Mouse (Mus musculus): ENCODE measurements around the gene Cnn3. TPM values are rescaled to one million over a fixed set of nuclear protein-coding genes. Genes with fewer than 3 reads are reported as not detected.

Gene Cnn3
- polyA plus RNA-seq (2015; fragmentation: Nextera tagmentation; extraction: Ambion mirVana), result 334 and 375 TPM in 2 replicates

- Histone ChIP-seq H3K27me3 (replicated peaks; ENCODE audit: control insufficient read depth, insufficient read depth, low read length) (no peaks in the 10 kb centered on the region), H3K27ac (ENCODE audit: low read length) (peak within 1 kb of the TSS; percentile 97), H3K36me3 (ENCODE audit: control insufficient read depth, insufficient read depth, low read length) (no peaks in the 10 kb centered on the region), H3K9me3 (ENCODE audit: control insufficient read depth, low read length) (no peaks in the 10 kb centered on the region), H3K4me1 (ENCODE audit: control insufficient read depth, insufficient read depth, low read length) (peaks cover 22% of the 10 kb centered on the region), H3K9ac (ENCODE audit: low read depth, low read length) (peak within 1 kb of the TSS; percentile 81), H3K4me3 (ENCODE audit: low read length) (peak within 1 kb of the TSS; percentile 78), H3K4me2 (ENCODE audit: low read depth, low read length) (peak within 1 kb of the TSS; percentile 93)
- ATAC-seq, result peak; percentile 92
- WGBS, result under 1% methylated on average over 66 of the region's 66 CpGs
Observed at GRCm38 (mm10) chr3:121425861-121426620, at the start of gene Cnn3. Cnn3 (plus strand) TSS chr3:121426497.

GRCm38 (mm10) chr3:121378708-121379612 lies 47.3 kb upstream of the Cnn3 start:
- Histone ChIP-seq H3K9ac (ENCODE audit: low read depth, low read length) (no peak overlapping the region), H3K36me3 (ENCODE audit: control insufficient read depth, insufficient read depth, low read length) (no peaks in the 10 kb centered on the region), H3K4me3 (ENCODE audit: low read length) (no peak overlapping the region), H3K4me2 (ENCODE audit: low read depth, low read length) (no peak overlapping the region), H3K27me3 (replicated peaks; ENCODE audit: control insufficient read depth, insufficient read depth, low read length) (no peaks in the 10 kb centered on the region), H3K27ac (ENCODE audit: low read length) (no peak overlapping the region), H3K4me1 (ENCODE audit: control insufficient read depth, insufficient read depth, low read length) (peaks cover 2% of the 10 kb centered on the region; the same call in 1 of the 2 replicates), H3K9me3 (ENCODE audit: control insufficient read depth, low read length) (no peaks in the 10 kb centered on the region)
- WGBS, result 70% methylated on average over 15 of the region's 15 CpGs
- no peak for ATAC-seq

- Histone ChIP-seq H3K9me3 (ENCODE audit: control insufficient read depth, low read length) (no peaks in the 10 kb centered on the region), H3K4me3 (ENCODE audit: low read length) (no peak overlapping the region), H3K9ac (ENCODE audit: low read depth, low read length) (no peak overlapping the region), H3K27me3 (replicated peaks; ENCODE audit: control insufficient read depth, insufficient read depth, low read length) (no peaks in the 10 kb centered on the region), H3K27ac (ENCODE audit: low read length) (no peak overlapping the region), H3K4me1 (ENCODE audit: control insufficient read depth, insufficient read depth, low read length) (no peaks in the 10 kb centered on the region), H3K4me2 (ENCODE audit: low read depth, low read length) (no peak overlapping the region), H3K36me3 (ENCODE audit: control insufficient read depth, insufficient read depth, low read length) (no peaks in the 10 kb centered on the region)
- ATAC-seq, result no peak
- 80% methylated on average over 5 of the region's 5 CpGs for WGBS
Observed at GRCm38 (mm10) chr3:121379699-121380098, 46.6 kb upstream of the Cnn3 start.

GRCm38 (mm10) chr3:121387471-121388009 lies 38.8 kb upstream of the Cnn3 start:
- no peaks in the 10 kb centered on the region for H3K36me3 ChIP-seq (ENCODE audit: control insufficient read depth, insufficient read depth, low read length)

GRCm38 (mm10) chr3:121389366-121389765 lies 36.9 kb upstream of the Cnn3 start:
- H3K36me3 ChIP-seq (ENCODE audit: control insufficient read depth, insufficient read depth, low read length), result no peaks in the 10 kb centered on the region
- H3K4me2 ChIP-seq (ENCODE audit: low read depth, low read length), result no peak overlapping the region
- no peak overlapping the region for H3K9ac ChIP-seq (ENCODE audit: low read depth, low read length)
- H3K4me1 ChIP-seq (ENCODE audit: control insufficient read depth, insufficient read depth, low read length), result peaks cover 11% of the 10 kb centered on the region
- no peak overlapping the region for H3K27ac ChIP-seq (ENCODE audit: low read length)
- no peak for ATAC-seq
- H3K9me3 ChIP-seq (ENCODE audit: control insufficient read depth, low read length), result no peaks in the 10 kb centered on the region
- no peaks in the 10 kb centered on the region for H3K27me3 ChIP-seq (replicated peaks; ENCODE audit: control insufficient read depth, insufficient read depth, low read length)
- no peak overlapping the region for H3K4me3 ChIP-seq (ENCODE audit: low read length)
- 55% methylated on average over 8 of the region's 8 CpGs for WGBS

More at GRCm38 (mm10) chr3:121387471-121388009, 38.8 kb upstream of the Cnn3 start:
- Histone ChIP-seq H3K9ac (ENCODE audit: low read depth, low read length) (no peak overlapping the region), H3K4me1 (ENCODE audit: control insufficient read depth, insufficient read depth, low read length) (peaks cover 11% of the 10 kb centered on the region), H3K4me3 (ENCODE audit: low read length) (no peak overlapping the region), H3K4me2 (ENCODE audit: low read depth, low read length) (no peak overlapping the region), H3K27me3 (replicated peaks; ENCODE audit: control insufficient read depth, insufficient read depth, low read length) (no peaks in the 10 kb centered on the region), H3K27ac (ENCODE audit: low read length) (no peak overlapping the region), H3K9me3 (ENCODE audit: control insufficient read depth, low read length) (no peaks in the 10 kb centered on the region)
- 84% methylated on average over 3 of the region's 3 CpGs for WGBS
- no peak for ATAC-seq

GRCm38 (mm10) chr3:121389860-121390530 lies 36.3 kb upstream of the Cnn3 start:
- no peak overlapping the region for H3K4me3 ChIP-seq (ENCODE audit: low read length)

GRCm38 (mm10) chr3:121390724-121391123 lies 35.6 kb upstream of the Cnn3 start:
- peak overlapping the region; percentile 25; the same call in 1 of the 2 replicates for H3K4me2 ChIP-seq (ENCODE audit: low read depth, low read length)
- ATAC-seq, result peak; percentile 33; the same call in 1 of the 2 replicates
- no peaks in the 10 kb centered on the region for H3K9me3 ChIP-seq (ENCODE audit: control insufficient read depth, low read length)
- H3K9ac ChIP-seq (ENCODE audit: low read depth, low read length), result no peak overlapping the region
- H3K27me3 ChIP-seq (replicated peaks; ENCODE audit: control insufficient read depth, insufficient read depth, low read length), result no peaks in the 10 kb centered on the region
- H3K4me3 ChIP-seq (ENCODE audit: low read length), result no peak overlapping the region
- no peaks in the 10 kb centered on the region for H3K36me3 ChIP-seq (ENCODE audit: control insufficient read depth, insufficient read depth, low read length)
- peak overlapping the region; percentile 76; the same call in 1 of the 2 replicates for H3K27ac ChIP-seq (ENCODE audit: low read length)
- WGBS, result 48% methylated on average over 7 of the region's 7 CpGs
- H3K4me1 ChIP-seq (ENCODE audit: control insufficient read depth, insufficient read depth, low read length), result peaks cover 11% of the 10 kb centered on the region

More at GRCm38 (mm10) chr3:121389860-121390530, 36.3 kb upstream of the Cnn3 start:
- peak overlapping the region; percentile 25 for H3K4me2 ChIP-seq (ENCODE audit: low read depth, low read length)
- H3K9me3 ChIP-seq (ENCODE audit: control insufficient read depth, low read length), result no peaks in the 10 kb centered on the region
- peaks cover 11% of the 10 kb centered on the region for H3K4me1 ChIP-seq (ENCODE audit: control insufficient read depth, insufficient read depth, low read length)
- 20% methylated on average over 17 of the region's 17 CpGs for WGBS
- peak; percentile 71 for ATAC-seq
- H3K36me3 ChIP-seq (ENCODE audit: control insufficient read depth, insufficient read depth, low read length), result no peaks in the 10 kb centered on the region
- H3K27me3 ChIP-seq (replicated peaks; ENCODE audit: control insufficient read depth, insufficient read depth, low read length), result no peaks in the 10 kb centered on the region
- peak overlapping the region; percentile 45; the same call in 1 of the 2 replicates for H3K9ac ChIP-seq (ENCODE audit: low read depth, low read length)
- peak overlapping the region; percentile 76 for H3K27ac ChIP-seq (ENCODE audit: low read length)

GRCm38 (mm10) chr3:121395588-121396295 lies 30.6 kb upstream of the Cnn3 start:
- Histone ChIP-seq H3K27me3 (replicated peaks; ENCODE audit: control insufficient read depth, insufficient read depth, low read length) (no peaks in the 10 kb centered on the region), H3K9me3 (ENCODE audit: control insufficient read depth, low read length) (no peaks in the 10 kb centered on the region), H3K27ac (ENCODE audit: low read length) (no peak overlapping the region), H3K4me3 (ENCODE audit: low read length) (no peak overlapping the region), H3K4me2 (ENCODE audit: low read depth, low read length) (no peak overlapping the region), H3K36me3 (ENCODE audit: control insufficient read depth, insufficient read depth, low read length) (no peaks in the 10 kb centered on the region), H3K4me1 (ENCODE audit: control insufficient read depth, insufficient read depth, low read length) (peaks cover under 1% of the 10 kb centered on the region; the same call in 1 of the 2 replicates), H3K9ac (ENCODE audit: low read depth, low read length) (no peak overlapping the region)
- ATAC-seq, result peak; percentile 64; the same call in 1 of the 2 replicates
- 70% methylated on average over 16 of the region's 16 CpGs for WGBS

All from intestine, embryonic 16.5 days (tissue).